Mouse (Mus musculus) Patski (cell line): ENCODE measurements around the gene Creb5. TPM values are rescaled to one million over a fixed set of nuclear protein-coding genes. Genes with fewer than 3 reads are reported as not detected.
"Not testable (repeated sequence)": the region's sequence is repeated elsewhere in the genome, so short reads cannot be mapped to it uniquely, and the experiment has no call there.

Experiments
- ATAC-seq: fragments of 100-300 bp; one replicate; pipeline ENCODE4 v1.8.0; 2021
- CTCF ChIA-PET: fragments of 350-600 bp; sonication (Branson Sonifier 250); formaldehyde crosslinking; loops from one replicate; lab custom pipeline; 2022; ENCODE audit warnings: inconsistent platforms; lab: Charles Lee
- POLR2A ChIA-PET: fragments of 350-600 bp; sonication (Branson Sonifier 250); formaldehyde crosslinking; loops from one replicate; lab custom pipeline; 2022; ENCODE audit warnings: antibody characterized with exemption, inconsistent platforms; lab: Charles Lee
- DNase-seq: peaks from one replicate; pipeline ENCODE4 v3.0.0-alpha.2; 2011; ENCODE audit warnings: low read depth, low spot score
- H3K27me3 ChIP-seq: fragments of 371-371 bp; one replicate; pipeline ENCODE4 v1.5.1; 2021
- CTCF ChIP-seq: fragments of 100-300 bp; IDR thresholded peaks from one replicate; pipeline ENCODE4 v1.5.1; 2021
- in situ Hi-C: fragments of 300-500 bp; cut with MboI; formaldehyde crosslinking; loops from 3 replicates; pipeline ENCODE4 v1.11.1; 2018; ENCODE audit warnings: low pct_unique_long_range_greater_than_20kb, mixed read lengths
- polyA plus RNA-seq: library from polyadenylated mRNA; unstranded; gene quantifications from one replicate; pipeline ENCODE4 v1.2.3, GENCODE M21; 2021

The Creb5 gene
- polyA plus RNA-seq, 1 experiment from 2014 or later: 12.3 TPM

DNA sequence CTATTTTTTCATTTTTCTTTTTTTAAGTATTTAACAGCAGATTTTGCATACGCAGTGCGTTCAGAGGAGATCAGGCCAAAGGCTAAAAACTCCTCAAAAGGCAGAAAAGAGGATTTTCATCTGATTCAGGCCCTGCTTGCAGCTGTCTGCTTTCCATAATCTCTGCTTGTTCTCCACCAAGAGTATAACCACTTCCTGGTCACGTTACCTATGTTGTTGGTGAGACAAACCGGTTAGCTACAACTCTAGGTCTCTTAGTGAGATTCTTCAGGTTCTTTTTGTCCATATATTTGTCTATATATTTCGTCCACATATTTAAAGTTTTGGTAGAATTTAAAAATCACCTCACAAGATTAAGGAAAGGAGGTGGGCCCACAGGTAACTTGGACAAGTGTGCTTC lies 102.2 kb downstream of the Creb5 start:
- no peaks in the 10 kb centered on the region for H3K27me3 ChIP-seq
- DNase-seq: no peak
- in situ Hi-C loops: no loop called here
- ChIA-PET CTCF (no interaction called here), POLR2A (no interaction called here)
- ATAC-seq: no peak
- no peak for TF ChIP-seq CTCF

DNA sequence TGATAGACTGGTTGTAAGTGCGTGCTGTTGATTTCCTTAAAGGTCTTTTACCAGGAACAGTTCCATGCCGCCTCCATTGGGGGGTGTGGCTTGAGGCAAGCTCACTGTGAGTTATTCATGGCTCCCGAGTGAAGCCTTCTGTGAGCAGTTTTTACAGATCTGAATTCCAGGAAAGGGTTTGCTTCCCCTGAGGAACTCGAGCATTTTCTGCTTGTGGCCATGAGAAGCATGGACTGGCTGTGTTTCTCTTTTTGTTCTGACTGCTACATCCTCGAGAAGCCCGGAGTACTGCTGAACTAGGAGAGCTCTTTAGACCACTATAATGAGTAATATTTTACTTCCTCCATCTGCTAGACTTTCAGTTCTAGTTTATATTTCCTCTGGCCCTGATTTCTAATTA lies 103.3 kb downstream of the Creb5 start:
- ATAC-seq (no peak), DNase-seq (no peak)
- in situ Hi-C loops: no loop called here
- TF ChIP-seq CTCF: no peak
- H3K27me3 ChIP-seq: no peaks in the 10 kb centered on the region
- ChIA-PET CTCF (interaction anchor here (0.9 kb wide), 1 partner anchor 100 kb away, joined by 3 read pairs; no protein-coding TSS in a partner anchor), POLR2A (no interaction called here)

DNA sequence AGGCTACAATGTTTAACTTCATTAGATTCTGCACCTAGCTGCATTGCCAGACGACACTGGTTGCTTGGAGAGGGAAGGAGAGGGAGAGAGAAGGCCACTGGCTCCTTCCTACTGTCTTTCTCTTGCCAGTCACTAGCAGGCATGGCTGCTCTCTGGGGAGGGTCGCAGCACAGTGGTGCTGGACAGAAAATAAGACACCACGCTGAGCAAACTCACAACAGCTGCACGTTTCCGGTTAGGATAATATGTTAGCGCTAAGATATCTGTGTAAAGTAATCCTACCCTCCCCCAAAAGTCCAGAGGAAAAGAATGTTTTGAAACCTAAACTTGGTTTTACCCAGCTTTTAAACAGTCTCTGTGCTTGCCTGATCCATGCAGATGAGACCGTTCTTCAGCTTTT lies 107.0 kb downstream of the Creb5 start:
- TF ChIP-seq CTCF: no peak
- no peak for DNase-seq
- H3K27me3 ChIP-seq: no peaks in the 10 kb centered on the region
- ATAC-seq: no peak
- in situ Hi-C loops: no loop called here
- POLR2A ChIA-PET: no interaction called here
- CTCF ChIA-PET: no interaction called here

DNA sequence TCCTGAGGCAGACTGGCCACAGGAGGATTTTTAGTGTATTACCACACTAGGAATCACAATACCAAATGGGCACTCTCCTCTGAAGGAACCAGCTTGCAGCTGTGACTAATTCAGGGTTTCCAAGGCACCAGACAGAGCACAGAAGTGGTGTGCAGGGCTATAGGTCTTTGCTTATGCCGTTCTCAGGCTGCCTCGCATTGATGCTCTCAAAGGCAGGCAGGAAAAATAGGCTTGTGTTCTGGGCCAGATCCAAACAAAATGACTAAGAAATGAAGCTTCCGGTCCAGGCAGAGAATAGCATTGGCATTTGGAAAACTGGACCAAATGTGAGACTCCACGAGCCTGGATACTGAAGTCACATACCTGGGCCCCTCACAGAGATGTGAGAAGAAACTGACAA lies 108.1 kb downstream of the Creb5 start:
- ChIA-PET POLR2A (interaction anchor here (0.6 kb wide), 1 partner anchor 78 kb away, joined by 3 read pairs; no protein-coding TSS in a partner anchor), CTCF (interaction anchor here (1.0 kb wide), 1 partner anchor 22 kb away, joined by 3 read pairs; no protein-coding TSS in a partner anchor)
- TF ChIP-seq CTCF: no peak
- no peak for DNase-seq
- in situ Hi-C loops: no loop called here
- no peak for ATAC-seq
- H3K27me3 ChIP-seq: no peaks in the 10 kb centered on the region

DNA sequence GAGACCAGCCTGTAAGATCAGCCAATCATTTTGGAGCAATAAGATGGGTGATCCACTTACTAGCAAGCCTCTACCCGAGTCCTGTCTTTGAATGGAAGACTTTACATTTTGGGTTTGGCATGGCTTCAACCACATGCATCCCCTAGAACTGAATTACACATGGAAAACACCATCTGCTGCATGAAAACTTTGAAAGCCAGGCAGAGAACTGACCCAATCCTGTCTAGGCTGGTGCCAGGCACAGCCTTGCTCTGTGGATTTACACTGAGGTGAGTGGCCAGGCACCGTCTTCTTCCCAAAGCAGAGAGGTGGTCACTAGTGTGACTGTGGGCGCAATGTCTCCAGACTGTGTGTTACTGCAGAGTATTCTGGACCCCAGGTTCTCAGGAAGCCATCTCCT lies 109.4 kb downstream of the Creb5 start:
- H3K27me3 ChIP-seq: no peaks in the 10 kb centered on the region
- ChIA-PET CTCF (interaction anchor here (1.5 kb wide), 1 partner anchor 21 kb away, joined by 4 read pairs; no protein-coding TSS in a partner anchor), POLR2A (no interaction called here)
- in situ Hi-C loops: no loop called here
- ATAC-seq: no peak
- no peak for TF ChIP-seq CTCF
- DNase-seq: no peak

DNA sequence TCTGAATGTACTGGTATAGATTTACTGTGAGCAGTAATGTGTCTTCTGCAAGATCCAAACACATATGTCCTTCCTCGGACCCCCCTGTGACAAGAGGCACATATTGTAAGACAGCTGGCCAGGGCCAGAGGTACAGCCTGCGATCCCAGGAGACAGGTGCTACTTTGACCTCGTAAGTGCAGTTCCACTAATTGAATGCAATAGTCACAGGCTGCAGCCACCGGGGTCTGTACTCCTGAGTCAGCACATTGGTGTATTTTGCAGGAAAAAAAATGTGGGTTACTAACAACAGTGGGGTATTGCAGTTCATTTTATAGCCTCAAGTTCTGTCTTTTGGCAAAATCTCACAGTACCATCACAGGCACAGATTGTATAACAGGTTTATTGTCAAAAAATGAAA lies 110.7 kb downstream of the Creb5 start:
- CTCF ChIA-PET: interaction anchor here (1.5 kb wide), 1 partner anchor 19 kb away, joined by 4 read pairs; no protein-coding TSS in a partner anchor
- in situ Hi-C loops: no loop called here

DNA sequence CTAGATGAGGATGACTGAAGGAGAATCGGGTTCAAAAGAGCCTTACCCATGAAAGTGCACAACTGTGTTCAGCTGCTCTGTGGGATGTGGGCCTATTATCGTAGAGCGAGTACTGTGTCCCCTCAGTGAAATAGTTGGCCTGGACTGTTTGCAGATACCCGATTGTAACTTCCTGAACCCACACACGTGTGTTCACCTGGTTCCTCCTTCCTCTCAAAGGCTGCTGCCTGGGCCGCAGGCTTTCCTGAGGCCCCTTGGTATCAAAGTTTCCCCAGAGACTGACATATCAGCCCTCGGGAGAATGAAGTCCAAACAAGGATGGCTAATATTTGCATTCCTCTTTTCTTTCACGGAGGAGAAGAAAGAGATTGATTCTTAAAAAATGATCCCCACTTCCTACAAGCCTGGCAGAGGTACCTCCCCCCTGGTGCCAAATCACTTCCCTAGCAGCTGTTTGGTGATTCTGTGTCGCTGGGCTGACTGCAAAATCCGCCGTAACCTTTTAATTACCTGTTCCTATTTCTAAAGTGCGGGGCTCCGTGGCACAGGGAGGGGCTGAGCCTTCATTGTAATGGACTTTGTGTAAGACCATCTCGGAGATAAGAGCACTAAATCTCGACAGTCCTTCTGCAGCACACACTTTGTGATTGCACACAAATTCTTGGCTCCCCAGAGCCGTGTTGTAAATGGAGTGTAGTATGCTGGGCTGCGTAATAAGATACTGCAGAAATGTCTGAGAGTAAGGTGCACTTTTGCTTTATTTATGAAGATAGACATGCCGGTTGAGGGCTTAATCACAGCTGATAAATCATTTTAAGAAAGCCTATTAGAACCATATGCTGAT lies 111.4 kb downstream of the Creb5 start:
- ChIA-PET CTCF (no interaction called here), POLR2A (no interaction called here)
- TF ChIP-seq CTCF: no peak
- no peaks in the 10 kb centered on the region for H3K27me3 ChIP-seq
- in situ Hi-C loops: no loop called here
- DNase-seq: no peak
- ATAC-seq: no peak

More for the DNA sequence above, 110.7 kb downstream of the Creb5 start:
- no peaks in the 10 kb centered on the region for H3K27me3 ChIP-seq
- POLR2A ChIA-PET: no interaction called here
- no peak for TF ChIP-seq CTCF
- DNase-seq (no peak), ATAC-seq (no peak)

DNA sequence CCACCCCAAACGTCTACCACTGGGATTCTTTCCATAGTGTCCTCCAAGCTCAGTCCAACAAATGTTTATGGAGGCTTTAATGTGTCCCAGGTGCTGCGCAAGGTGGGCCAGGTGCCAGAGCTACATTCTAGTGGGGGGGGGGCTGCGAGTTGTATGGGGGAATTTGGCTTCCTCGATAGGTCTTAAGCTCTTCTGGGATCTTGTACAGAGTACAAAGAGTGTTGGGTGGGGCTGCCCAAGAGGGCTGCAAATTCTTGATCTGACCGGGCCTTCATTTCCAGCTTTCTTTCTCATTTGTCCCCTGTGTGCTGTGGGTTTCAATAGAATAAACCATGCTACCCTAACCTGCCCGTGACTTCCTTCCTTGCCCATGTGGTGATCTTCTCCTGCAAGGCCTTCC lies 114.3 kb downstream of the Creb5 start:
- CTCF ChIA-PET: no interaction called here
- H3K27me3 ChIP-seq: no peaks in the 10 kb centered on the region
- no peak for TF ChIP-seq CTCF
- no peak for ATAC-seq
- POLR2A ChIA-PET: interaction anchor here (0.6 to 1.0 kb wide), 3 partner anchors 11 to 199 kb away, joined by 3 to 5 read pairs (median 4); no protein-coding TSS in a partner anchor
- no peak for DNase-seq
- in situ Hi-C loops: no loop called here

DNA sequence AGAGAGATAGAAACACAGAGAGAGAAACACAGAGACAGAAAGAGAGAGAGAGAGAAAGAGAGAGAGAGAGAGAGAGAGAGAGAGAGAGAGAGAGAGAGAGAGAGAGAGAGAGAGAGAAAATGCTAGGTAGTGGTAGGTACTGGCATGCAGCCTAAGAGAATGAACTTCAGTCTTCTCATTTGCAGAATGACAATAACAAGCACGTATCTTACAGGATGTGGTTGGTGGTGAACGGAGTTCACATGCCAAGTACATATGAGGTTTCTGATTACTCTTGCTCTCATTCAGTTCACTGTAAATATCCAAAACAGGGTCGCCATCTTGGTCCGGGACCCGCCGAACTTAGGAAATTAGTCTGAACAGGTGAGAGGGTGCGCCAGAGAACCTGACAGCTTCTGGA lies 115.5 kb downstream of the Creb5 start:
- POLR2A ChIA-PET: not testable (repeated sequence)

DNA sequence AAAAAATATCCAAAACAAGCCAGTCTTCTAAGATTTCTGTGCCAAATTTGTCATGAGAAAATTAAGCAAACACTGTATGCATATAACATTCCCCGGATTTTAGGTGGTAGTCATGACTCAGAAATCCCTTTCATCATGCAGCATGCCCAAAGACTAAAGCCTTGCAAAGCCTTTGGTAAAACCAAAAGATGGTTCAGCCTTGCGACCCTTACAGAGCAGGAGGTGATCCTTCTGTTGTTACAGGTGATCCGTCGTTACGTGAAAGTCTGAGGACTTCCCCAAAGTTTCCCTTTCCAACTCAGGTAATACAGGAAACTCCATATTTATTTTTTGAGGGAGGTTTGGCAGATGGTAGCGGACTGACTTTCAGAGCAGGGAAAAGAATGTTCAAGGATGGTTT lies 122.1 kb downstream of the Creb5 start:
- no peak for DNase-seq
- ChIA-PET POLR2A (no interaction called here), CTCF (no interaction called here)
- ATAC-seq: no peak
- no peaks in the 10 kb centered on the region for H3K27me3 ChIP-seq
- TF ChIP-seq CTCF: no peak
- in situ Hi-C loops: no loop called here

More for the DNA sequence above, 115.5 kb downstream of the Creb5 start:
- H3K27me3 ChIP-seq, ATAC-seq, in situ Hi-C loops, DNase-seq, CTCF ChIA-PET: not testable (repeated sequence)

DNA sequence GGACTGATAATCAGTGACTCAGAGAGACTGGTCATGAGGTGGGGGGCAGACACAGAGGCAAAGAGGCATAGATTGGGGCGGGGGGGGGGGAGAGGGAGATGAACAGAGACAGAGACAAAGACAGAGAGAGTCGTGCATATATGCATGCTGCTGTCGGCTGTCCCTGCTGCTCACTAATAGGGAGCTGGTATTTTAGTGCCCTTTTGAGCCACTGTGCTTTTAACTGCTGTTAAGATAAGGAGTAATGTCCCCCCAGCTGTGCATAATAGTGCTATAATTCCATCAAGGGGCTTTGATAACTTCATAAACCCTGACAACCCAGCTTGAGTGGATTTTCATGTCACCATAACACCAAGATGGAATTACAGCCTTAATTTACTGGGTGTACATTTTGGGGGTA lies 134.3 kb downstream of the Creb5 start:
- in situ Hi-C loops: no loop called here
- POLR2A ChIA-PET: interaction anchor here (0.6 kb wide), 1 partner anchor 183 kb away, joined by 3 read pairs; no protein-coding TSS in a partner anchor
- no peak for TF ChIP-seq CTCF
- no peak for ATAC-seq
- no peak for DNase-seq
- CTCF ChIA-PET: no interaction called here
- H3K27me3 ChIP-seq: no peaks in the 10 kb centered on the region
